Mouse (Mus musculus) hindbrain, embryonic 15.5 days (tissue): ENCODE data around the gene Mprip. TPM values are rescaled to one million over a fixed set of nuclear protein-coding genes. Genes with fewer than 3 reads are reported as not detected.
A peak's percentile ranks its signal among the peaks of the same experiment; 100 is the strongest.
"Not testable (repeated sequence)": the region's sequence is repeated elsewhere in the genome, so short reads cannot be mapped to it uniquely, and the experiment has no call there.

ENCODE experiments used
- ATAC-seq: fragments of 200-750 bp; cut with Nextera tagmentation; 2 replicates; pipeline ENCODE4 v1.8.0; 2017; ENCODE audit warnings: low read depth, moderate number of reproducible peaks, moderate TSS enrichment; ENCODE audit not compliant: low FRiP score
- H3K27ac ChIP-seq: fragments of 300-500 bp; sonication (generic); replicated peaks from 2 replicates; pipeline ENCODE4 v1.5.1; 2015; ENCODE audit warnings: mild to moderate bottlenecking, inconsistent platforms
- H3K27me3 ChIP-seq: fragments of 300-500 bp; sonication (generic); 2 replicates; pipeline ENCODE4 v1.6.1; 2015; ENCODE audit warnings: control low read depth, inconsistent platforms
- H3K36me3 ChIP-seq: fragments of 300-500 bp; sonication (generic); 2 replicates; pipeline ENCODE4 v1.6.1; 2015; ENCODE audit warnings: control low read depth, inconsistent platforms
- H3K4me1 ChIP-seq: fragments of 300-500 bp; sonication (generic); replicated peaks from 2 replicates; pipeline ENCODE4 v1.6.1; 2015; ENCODE audit warnings: control low read depth, inconsistent platforms
- H3K4me2 ChIP-seq: fragments of 300-500 bp; sonication (generic); 2 replicates; pipeline ENCODE4 v1.6.1; 2015; ENCODE audit warnings: moderate library complexity, mild to moderate bottlenecking, inconsistent platforms
- H3K4me3 ChIP-seq: fragments of 300-500 bp; sonication (generic); 2 replicates; pipeline ENCODE4 v1.5.1; 2015; ENCODE audit warnings: mild to moderate bottlenecking, inconsistent platforms
- H3K9ac ChIP-seq: fragments of 300-500 bp; sonication (generic); 2 replicates; pipeline ENCODE4 v1.6.1; 2015; ENCODE audit warnings: inconsistent platforms
- H3K9me3 ChIP-seq: fragments of 300-500 bp; sonication (generic); 2 replicates; pipeline ENCODE4 v1.6.1; 2016; ENCODE audit warnings: control low read depth, inconsistent platforms
- WGBS: fragments of 180-500 bp; shearing (Covaris S2); methylation state at CpG from one replicate; pipeline ENCODE4 v1.1.7; 2015; 5-methylcytosine and 5-hydroxymethylcytosine counted together
- polyA plus RNA-seq: library from polyadenylated mRNA; unstranded; fragments of >200 nt; fragmentation: Nextera tagmentation; extraction: Ambion mirVana; gene quantifications from 2 replicates; pipeline ENCODE4 v1.2.1, GENCODE M21; 2015

Gene Mprip
- polyA plus RNA-seq, result 78.7 and 80.4 TPM in 2 replicates

- 66% methylated on average over 3 of the region's 3 CpGs for WGBS
- H3K9ac ChIP-seq, result peak within 1 kb of the TSS; percentile 61
- peak within 1 kb of the TSS; percentile 93 for H3K27ac ChIP-seq
- no peak for ATAC-seq
- peaks cover 38% of the 10 kb centered on the region for H3K4me1 ChIP-seq
- H3K36me3 ChIP-seq, result no peaks in the 10 kb centered on the region
- peak within 1 kb of the TSS; percentile 77 for H3K4me3 ChIP-seq
- H3K4me2 ChIP-seq, result peak within 1 kb of the TSS; percentile 71
- H3K27me3 ChIP-seq, result no peaks in the 10 kb centered on the region
- no peaks in the 10 kb centered on the region for H3K9me3 ChIP-seq
Measured at GRCm38 (mm10) chr11:59661005-59661404, at the start of gene Mprip. Mprip (plus strand) TSS chr11:59661305.

DNA sequence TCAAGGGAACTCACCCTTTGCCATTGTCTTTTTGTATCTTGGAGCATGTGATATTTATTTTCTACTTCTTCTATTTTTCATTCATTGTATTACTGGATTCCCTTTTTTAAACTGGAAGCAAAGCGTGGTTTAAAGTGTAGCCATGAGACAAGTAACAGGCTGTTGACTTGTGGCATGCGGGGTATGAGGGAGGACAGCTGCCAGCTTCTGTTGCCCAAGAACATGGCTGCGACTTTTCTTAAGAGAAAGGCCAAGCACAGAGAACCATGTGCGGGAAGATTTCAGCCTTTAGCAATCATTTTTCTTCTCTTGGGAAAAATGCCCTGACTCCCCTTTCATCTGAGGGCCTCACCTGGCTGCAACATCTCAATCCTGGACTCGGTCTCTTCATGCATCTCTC is 49.5 kb upstream of the Mprip start:
- WGBS, result 91% methylated on average over 5 of the region's 5 CpGs
- no peak overlapping the region for H3K4me2 ChIP-seq
- no peaks in the 10 kb centered on the region for H3K27me3 ChIP-seq
- H3K9me3 ChIP-seq, result no peaks in the 10 kb centered on the region
- H3K27ac ChIP-seq, result no peak overlapping the region
- no peak for ATAC-seq
- no peak overlapping the region for H3K9ac ChIP-seq
- H3K4me1 ChIP-seq, result no peaks in the 10 kb centered on the region
- H3K36me3 ChIP-seq, result no peaks in the 10 kb centered on the region
- H3K4me3 ChIP-seq, result no peak overlapping the region

- Histone ChIP-seq H3K27me3 (no peaks in the 10 kb centered on the region), H3K36me3 (no peaks in the 10 kb centered on the region), H3K4me2 (no peak overlapping the region), H3K9me3 (no peaks in the 10 kb centered on the region), H3K27ac (no peak overlapping the region), H3K9ac (no peak overlapping the region), H3K4me3 (no peak overlapping the region), H3K4me1 (no peaks in the 10 kb centered on the region)
- no peak for ATAC-seq
- 51% methylated on average over 4 of the region's 4 CpGs for WGBS
Measured at GRCm38 (mm10) chr11:59614120-59614519, 47.0 kb upstream of the Mprip start.

GRCm38 (mm10) chr11:59616986-59617385 is 44.1 kb upstream of the Mprip start:
- not testable (repeated sequence) for ATAC-seq, H3K4me3 ChIP-seq, H3K4me1 ChIP-seq, H3K9me3 ChIP-seq, H3K4me2 ChIP-seq, H3K9ac ChIP-seq, H3K36me3 ChIP-seq, H3K27ac ChIP-seq, H3K27me3 ChIP-seq
- WGBS, result 96% methylated on average over 2 of the region's 2 CpGs

DNA sequence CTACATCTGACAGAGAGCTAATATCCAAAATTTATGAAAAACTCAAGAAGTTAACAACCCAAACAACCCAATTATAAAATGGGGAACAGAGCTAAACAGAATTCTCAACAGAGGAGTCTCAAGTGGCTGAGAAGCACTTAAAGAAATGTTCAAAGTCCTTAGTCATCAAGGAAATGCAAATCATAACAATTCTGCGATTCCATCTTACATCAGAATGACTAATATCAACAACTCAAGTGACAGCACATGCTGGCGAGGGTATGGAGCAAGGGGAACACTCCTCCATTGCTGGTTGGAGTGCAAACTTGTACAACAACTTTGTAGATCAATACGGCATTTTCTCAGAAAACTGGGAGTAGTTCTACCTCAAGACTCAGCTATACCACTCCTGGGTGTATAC is 38.9 kb upstream of the Mprip start:
- ATAC-seq, result no peak
- H3K4me3 ChIP-seq, result no peak overlapping the region
- H3K36me3 ChIP-seq, result no peaks in the 10 kb centered on the region
- no peak overlapping the region for H3K9ac ChIP-seq
- H3K27me3 ChIP-seq, result no peaks in the 10 kb centered on the region
- H3K27ac ChIP-seq, result no peak overlapping the region
- H3K4me2 ChIP-seq, result no peak overlapping the region
- H3K4me1 ChIP-seq, result no peaks in the 10 kb centered on the region
- WGBS, result 78% methylated on average over 3 of the region's 3 CpGs
- H3K9me3 ChIP-seq, result no peaks in the 10 kb centered on the region

GRCm38 (mm10) chr11:59624017-59624630 is 37.0 kb upstream of the Mprip start:
- Histone ChIP-seq H3K9ac (no peak overlapping the region), H3K9me3 (no peaks in the 10 kb centered on the region), H3K4me2 (no peak overlapping the region), H3K27ac (no peak overlapping the region), H3K27me3 (no peaks in the 10 kb centered on the region), H3K4me3 (no peak overlapping the region), H3K36me3 (no peaks in the 10 kb centered on the region), H3K4me1 (no peaks in the 10 kb centered on the region)
- ATAC-seq, result peak; percentile 84; the same call in 1 of the 2 replicates
- 40% methylated on average over 6 of the region's 6 CpGs for WGBS

DNA sequence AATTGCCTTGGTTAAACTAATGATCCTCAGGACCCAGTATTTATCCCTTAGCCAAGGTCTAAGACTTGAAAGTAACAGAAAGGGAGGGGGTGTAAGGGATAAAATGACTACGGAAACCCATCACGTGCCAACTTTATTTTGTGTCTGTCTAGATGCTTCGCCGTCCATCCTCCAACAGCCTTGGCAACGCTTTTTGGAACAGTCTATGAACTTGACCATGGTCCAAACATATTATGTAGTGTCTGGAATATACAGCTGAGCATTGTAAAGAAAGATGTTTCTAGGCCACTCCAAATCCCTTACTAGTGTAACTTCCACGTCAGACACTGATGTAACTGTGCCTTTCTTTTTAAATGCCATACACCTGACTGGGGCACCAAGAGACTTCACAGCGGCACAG is 34.9 kb upstream of the Mprip start:
- H3K27me3 ChIP-seq, result no peaks in the 10 kb centered on the region
- no peak overlapping the region for H3K27ac ChIP-seq
- H3K9ac ChIP-seq, result no peak overlapping the region
- no peaks in the 10 kb centered on the region for H3K9me3 ChIP-seq
- H3K4me1 ChIP-seq, result no peaks in the 10 kb centered on the region
- ATAC-seq, result no peak
- no peaks in the 10 kb centered on the region for H3K36me3 ChIP-seq
- H3K4me2 ChIP-seq, result no peak overlapping the region
- WGBS, result 77% methylated on average over 7 of the region's 7 CpGs
- no peak overlapping the region for H3K4me3 ChIP-seq

- Histone ChIP-seq H3K9me3 (no peaks in the 10 kb centered on the region), H3K4me1 (no peaks in the 10 kb centered on the region), H3K4me3 (no peak overlapping the region), H3K9ac (no peak overlapping the region), H3K36me3 (no peaks in the 10 kb centered on the region), H3K27ac (no peak overlapping the region), H3K4me2 (no peak overlapping the region), H3K27me3 (no peaks in the 10 kb centered on the region)
- ATAC-seq, result no peak
- WGBS, result 86% methylated on average over 5 of the region's 5 CpGs
Measured at GRCm38 (mm10) chr11:59628177-59628576, 32.9 kb upstream of the Mprip start.

DNA sequence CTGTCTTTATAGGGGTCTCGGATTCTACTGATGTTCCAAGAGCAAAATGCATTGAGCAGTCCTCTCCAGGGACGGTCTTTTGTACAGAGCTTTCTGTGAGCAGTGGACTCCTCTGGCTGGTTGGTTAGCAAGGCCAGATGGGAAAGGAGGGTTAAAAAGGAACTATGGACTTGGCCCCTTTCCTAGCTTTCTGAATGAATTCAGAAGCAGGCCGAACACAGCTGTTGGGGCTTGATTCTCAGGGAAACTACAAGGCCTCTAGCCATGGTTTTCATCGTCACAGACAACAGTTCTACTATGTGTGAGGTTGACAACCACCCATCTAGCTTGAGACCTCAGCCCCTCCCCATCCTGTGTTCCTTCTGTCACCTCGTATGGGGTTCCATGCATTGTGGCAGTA is 31.2 kb upstream of the Mprip start:
- Histone ChIP-seq H3K4me1 (no peaks in the 10 kb centered on the region), H3K9me3 (no peaks in the 10 kb centered on the region), H3K9ac (no peak overlapping the region), H3K27ac (no peak overlapping the region), H3K4me3 (no peak overlapping the region), H3K4me2 (no peak overlapping the region), H3K36me3 (no peaks in the 10 kb centered on the region), H3K27me3 (no peaks in the 10 kb centered on the region)
- 56% methylated on average over 5 of the region's 5 CpGs for WGBS
- ATAC-seq, result no peak

GRCm38 (mm10) chr11:59631980-59632379 is 29.1 kb upstream of the Mprip start:
- Histone ChIP-seq H3K4me2 (no peak overlapping the region), H3K27ac (no peak overlapping the region), H3K9me3 (no peaks in the 10 kb centered on the region), H3K36me3 (no peaks in the 10 kb centered on the region), H3K27me3 (no peaks in the 10 kb centered on the region), H3K9ac (no peak overlapping the region), H3K4me3 (no peak overlapping the region), H3K4me1 (no peaks in the 10 kb centered on the region)
- 81% methylated on average over 4 of the region's 4 CpGs for WGBS
- ATAC-seq, result no peak

DNA sequence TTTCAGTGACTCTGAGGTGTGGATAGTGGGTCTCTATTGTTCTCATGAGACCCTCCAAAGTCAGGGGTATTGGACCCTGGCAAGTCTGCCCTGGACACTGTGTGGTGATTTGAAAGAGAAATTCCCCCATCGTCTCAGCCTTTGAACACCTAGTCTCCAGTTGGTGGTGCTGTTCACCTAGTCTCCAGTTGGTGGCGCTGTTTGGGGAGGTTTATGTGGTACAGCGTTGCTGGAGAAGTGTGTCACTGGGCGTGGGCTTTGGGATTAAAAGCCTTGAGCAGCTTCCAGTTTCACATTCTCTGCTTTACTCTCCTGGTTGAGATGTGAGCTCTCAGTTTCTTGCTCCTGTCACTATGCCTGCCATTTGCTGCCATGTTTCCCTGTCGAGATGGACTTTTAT is 28.1 kb upstream of the Mprip start:
- H3K27me3 ChIP-seq, result no peaks in the 10 kb centered on the region
- H3K4me3 ChIP-seq, result no peak overlapping the region
- H3K9ac ChIP-seq, result no peak overlapping the region
- ATAC-seq, result no peak
- no peak overlapping the region for H3K4me2 ChIP-seq
- no peaks in the 10 kb centered on the region for H3K4me1 ChIP-seq
- no peaks in the 10 kb centered on the region for H3K9me3 ChIP-seq
- no peaks in the 10 kb centered on the region for H3K36me3 ChIP-seq
- WGBS, result 29% methylated on average over 5 of the region's 5 CpGs
- H3K27ac ChIP-seq, result no peak overlapping the region

- Histone ChIP-seq H3K27ac (no peak overlapping the region), H3K36me3 (no peaks in the 10 kb centered on the region), H3K4me2 (no peak overlapping the region), H3K9me3 (no peaks in the 10 kb centered on the region), H3K4me1 (no peaks in the 10 kb centered on the region), H3K27me3 (no peaks in the 10 kb centered on the region), H3K9ac (no peak overlapping the region), H3K4me3 (no peak overlapping the region)
- ATAC-seq, result no peak
- WGBS, result 82% methylated on average over 7 of the region's 7 CpGs
Measured at GRCm38 (mm10) chr11:59634001-59634660, 27.0 kb upstream of the Mprip start.
